Mouse (Mus musculus): ENCODE measurements around the gene Acvr1.

GRCm38 (mm10) chr2:58566410-58567065 lies 419 bp downstream of the Acvr1 start:
- TF ChIP-seq POLR2A (IDR thresholded peaks at IDR 0.05; ENCODE audit: insufficient read length, low read depth), result peak; percentile 26
- TF ChIP-seq USF1 (IDR thresholded peaks at IDR 0.05; ENCODE audit: low read depth), result no peak
- TF ChIP-seq MYOD1 (IDR thresholded peaks at IDR 0.05; ENCODE audit: control insufficient read depth in 1 of 3, insufficient read length in 2 of 3, low read depth in 2 of 3), result no peak
- TF ChIP-seq MYOG (IDR thresholded peaks at IDR 0.05; ENCODE audit: control insufficient read depth in 1 of 3, insufficient read depth in 1 of 3, insufficient read length in 2 of 3, low read depth in 2 of 3), result no peak
- TF ChIP-seq E2F4 (IDR thresholded peaks at IDR 0.05; ENCODE audit: insufficient read depth), result no peak
- TF ChIP-seq MAX (IDR thresholded peaks at IDR 0.05; ENCODE audit: low read depth), result no peak
- TF ChIP-seq SRF (IDR thresholded peaks at IDR 0.05; ENCODE audit: control insufficient read depth, insufficient read length, low read depth), result no peak
- TF ChIP-seq TCF12 (IDR thresholded peaks at IDR 0.05; ENCODE audit: insufficient read depth, poor library complexity, severe bottlenecking), result no peak
- TF ChIP-seq CEBPB (IDR thresholded peaks at IDR 0.05; ENCODE audit: insufficient read depth, poor library complexity, severe bottlenecking), result no peak
- TF ChIP-seq POLR2AphosphoS2 (IDR thresholded peaks at IDR 0.05; ENCODE audit: insufficient read length, low read depth), result no peak
- TF ChIP-seq REST (IDR thresholded peaks at IDR 0.05; ENCODE audit: insufficient read depth, insufficient read length), result no peak
- no peak for TF ChIP-seq TCF3 (IDR thresholded peaks at IDR 0.05; ENCODE audit: insufficient read length, low read depth)
